9 mouse cellular contexts compared by ENCODE assay signal in genomic region chr11:108890544-108890943, GRCm38 (mm10). TPM values are rescaled to one million over a fixed set of nuclear protein-coding genes. Genes with fewer than 3 reads are reported as not detected.
DNase-seq lines count a peak whose midpoint lies in the region; ATAC-seq and TF ChIP-seq lines count a peak whose summit lies in the region.
"Had no signal": no experiment of that assay in that cellular context is flagged by ENCODE, and none has a peak within 500 bp of the region (broad histone marks: within the 10 kb centered on the region; RNA-seq: fewer than 3 reads in every experiment).

No protein-coding gene starts in this region.

- H3K9me3 ChIP-seq in heart, postnatal 0 days (replicated peaks; ENCODE audit: control insufficient read depth, low read length) = no peaks in the 10 kb centered on the region
- H3K9me3 ChIP-seq in embryonic facial prominence, embryonic 13.5 days = no peaks in the 10 kb centered on the region
- H3K9me3 ChIP-seq in intestine, embryonic 14.5 days (ENCODE audit: control insufficient read depth, low read length) = no peaks in the 10 kb centered on the region
- H3K9me3 ChIP-seq in midbrain, embryonic 15.5 days = no peaks in the 10 kb centered on the region

- intact Hi-C loops in heart, adult 2 months (cut with DNase I) = no loop called here

- H3K4me3 ChIP-seq in heart, postnatal 0 days (ENCODE audit: low read depth, low read length) = peak overlapping the region; percentile 42
- no peak overlapping the region; the same call in 1 of the 2 replicates for H3K4me3 ChIP-seq in heart, adult 2 months
- peak overlapping the region; percentile 39 for H3K4me3 ChIP-seq in embryonic facial prominence, embryonic 13.5 days
- no peak overlapping the region for H3K4me3 ChIP-seq in intestine, embryonic 14.5 days (ENCODE audit: low read depth, low read length)
- H3K4me3 ChIP-seq in midbrain, embryonic 15.5 days = peak overlapping the region; percentile 28
- no peak overlapping the region for H3K4me3 ChIP-seq in kidney, adult 2 months (ENCODE audit: insufficient read depth, low read depth, low read length)

- no peak for TF ChIP-seq CTCF in heart, postnatal 0 days (IDR thresholded peaks at IDR 0.05; ENCODE audit: low read depth)
- TF ChIP-seq CTCF in heart, adult 2 months (IDR thresholded peaks at IDR 0.05) = no peak
- no peak for TF ChIP-seq CTCF in kidney, adult 2 months (conservative IDR thresholded peaks at IDR 0.05; ENCODE audit: insufficient read depth, insufficient read length, low read depth, low read length)

- TF ChIP-seq EP300 in heart, postnatal 0 days (IDR thresholded peaks at IDR 0.05; ENCODE audit: low read depth) = no peak
- no peak for TF ChIP-seq EP300 in heart, adult 2 months (IDR thresholded peaks at IDR 0.05; ENCODE audit: insufficient read depth, low read depth, low read length)

- no peak for TF ChIP-seq POLR2A in heart, adult 2 months (IDR thresholded peaks at IDR 0.05; ENCODE audit: insufficient read depth, low read depth, low read length)
- no peak for TF ChIP-seq POLR2A in kidney, adult 2 months (IDR thresholded peaks at IDR 0.05; ENCODE audit: low read depth, low read length)

- H3K79me2 ChIP-seq in heart, adult 2 months (replicated peaks; ENCODE audit: control insufficient read depth, insufficient read depth, low read length) = no peaks in the 10 kb centered on the region

- no peak overlapping the region for H3K27ac ChIP-seq in heart, postnatal 0 days (ENCODE audit: low read depth)
- no peak overlapping the region for H3K27ac ChIP-seq in heart, adult 2 months
- peak overlapping the region; percentile 97 for H3K27ac ChIP-seq in embryonic facial prominence, embryonic 13.5 days
- H3K27ac ChIP-seq in intestine, embryonic 14.5 days (ENCODE audit: low read depth) = no peak overlapping the region
- H3K27ac ChIP-seq in midbrain, embryonic 15.5 days = peak overlapping the region; percentile 69
- H3K27ac ChIP-seq in kidney, adult 2 months (ENCODE audit: insufficient read depth, low read depth, low read length) = no peak overlapping the region

- no peak for ATAC-seq in heart, postnatal 0 days (ENCODE audit: insufficient read depth, low read depth)
- ATAC-seq in embryonic facial prominence, embryonic 13.5 days (ENCODE audit: insufficient number of reproducible peaks, insufficient read depth, low FRiP score, low TSS enrichment, low read depth) = no peak
- ATAC-seq in intestine, embryonic 14.5 days (replicated peaks; ENCODE audit: low FRiP score, low TSS enrichment, low read depth) = no peak
- ATAC-seq in midbrain, embryonic 15.5 days (replicated peaks) = no peak; the same call in 1 of the 2 replicates

- H3K4me2 ChIP-seq in heart, postnatal 0 days (ENCODE audit: low read depth, low read length) = peak overlapping the region; percentile 58
- H3K4me2 ChIP-seq in embryonic facial prominence, embryonic 13.5 days = peak overlapping the region; percentile 67
- H3K4me2 ChIP-seq in intestine, embryonic 14.5 days (ENCODE audit: low read length) = peak overlapping the region; percentile 59
- peak overlapping the region; percentile 55 for H3K4me2 ChIP-seq in midbrain, embryonic 15.5 days

- peaks cover 3% of the 10 kb centered on the region; the same call in 1 of the 2 replicates for H3K27me3 ChIP-seq in heart, postnatal 0 days (ENCODE audit: control insufficient read depth, insufficient read depth, low read length)
- no peaks in the 10 kb centered on the region for H3K27me3 ChIP-seq in heart, adult 2 months (ENCODE audit: control insufficient read depth, insufficient read depth, low read length)
- H3K27me3 ChIP-seq in embryonic facial prominence, embryonic 13.5 days = no peaks in the 10 kb centered on the region
- H3K27me3 ChIP-seq in intestine, embryonic 14.5 days (replicated peaks; ENCODE audit: control insufficient read depth, insufficient read depth, low read length) = no peaks in the 10 kb centered on the region
- H3K27me3 ChIP-seq in midbrain, embryonic 15.5 days (replicated peaks) = no peaks in the 10 kb centered on the region
- H3K27me3 ChIP-seq in kidney, adult 2 months (replicated peaks; ENCODE audit: control insufficient read depth, insufficient read depth, low read length) = 0 out of 2 replicates have a peak, but pooled peaks cover 1% of the 10 kb centered on the region
- H3K27me3 ChIP-seq: CH12.LX had no signal

- no peak for DNase-seq in heart, postnatal 0 days (ENCODE audit: low spot score)
- no peak for DNase-seq in heart, adult 2 months
- DNase-seq in intestine, embryonic 14.5 days (ENCODE audit: low spot score) = no peak
- no peak for DNase-seq in cerebellum, postnatal 10 days
- DNase-seq in urinary bladder, postnatal 25 days (ENCODE audit: low spot score) = no peak
- no peak for DNase-seq in kidney, adult 2 months

- no peak overlapping the region for H3K9ac ChIP-seq in heart, postnatal 0 days (replicated peaks; ENCODE audit: low read depth, low read length)
- no peak overlapping the region for H3K9ac ChIP-seq in heart, adult 2 months (ENCODE audit: low read depth, low read length)
- 0 out of 2 replicates have a peak overlapping the region, but pooled peaks have one; percentile 27 for H3K9ac ChIP-seq in embryonic facial prominence, embryonic 13.5 days
- H3K9ac ChIP-seq in intestine, embryonic 14.5 days (ENCODE audit: low read length) = no peak overlapping the region
- peak overlapping the region; percentile 22 for H3K9ac ChIP-seq in midbrain, embryonic 15.5 days

- peaks cover 9% of the 10 kb centered on the region; the same call in 1 of the 2 replicates for H3K4me1 ChIP-seq in heart, postnatal 0 days (ENCODE audit: control insufficient read depth, insufficient read depth)
- no peaks in the 10 kb centered on the region for H3K4me1 ChIP-seq in heart, adult 2 months (ENCODE audit: control insufficient read depth, insufficient read depth, low read length)
- peaks cover 67% of the 10 kb centered on the region for H3K4me1 ChIP-seq in embryonic facial prominence, embryonic 13.5 days
- peaks cover 10% of the 10 kb centered on the region for H3K4me1 ChIP-seq in intestine, embryonic 14.5 days (replicated peaks; ENCODE audit: control insufficient read depth, insufficient read depth, low read length)
- peaks cover 46% of the 10 kb centered on the region for H3K4me1 ChIP-seq in midbrain, embryonic 15.5 days
- no peaks in the 10 kb centered on the region for H3K4me1 ChIP-seq in kidney, adult 2 months (ENCODE audit: control insufficient read depth, insufficient read depth, low read length)

- H3K36me3 ChIP-seq in heart, postnatal 0 days (replicated peaks; ENCODE audit: control insufficient read depth, insufficient read depth, low read length) = no peaks in the 10 kb centered on the region
- H3K36me3 ChIP-seq in heart, adult 2 months (ENCODE audit: control insufficient read depth, insufficient read depth, low read length) = no peaks in the 10 kb centered on the region
- H3K36me3 ChIP-seq in embryonic facial prominence, embryonic 13.5 days = no peaks in the 10 kb centered on the region
- H3K36me3 ChIP-seq in intestine, embryonic 14.5 days (ENCODE audit: control insufficient read depth, insufficient read depth, low read length) = no peaks in the 10 kb centered on the region
- no peaks in the 10 kb centered on the region for H3K36me3 ChIP-seq in midbrain, embryonic 15.5 days (replicated peaks)
- no peaks in the 10 kb centered on the region for H3K36me3 ChIP-seq in kidney, adult 2 months (ENCODE audit: control insufficient read depth, insufficient read depth, low read length)

- 23% methylated on average over 16 of the region's 16 CpGs for WGBS in heart, postnatal 0 days
- WGBS in heart, adult 2 months = 32% methylated on average over 16 of the region's 16 CpGs
- 6% methylated on average over 16 of the region's 16 CpGs for WGBS in embryonic facial prominence, embryonic 13.5 days
- 34% methylated on average over 16 of the region's 16 CpGs for WGBS in intestine, embryonic 14.5 days
- WGBS in midbrain, embryonic 15.5 days = 6% methylated on average over 16 of the region's 16 CpGs
- 43% methylated on average over 16 of the region's 16 CpGs for WGBS in kidney, adult 2 months

RNA-seq across cellular contexts. Expression of gene Axin2, which starts 29.6 kb away (rescaled TPM):
- 2.8 and 8.5 TPM in 2 replicates for total RNA-seq in heart, postnatal 0 days (2014; rRNA removed; ENCODE audit: low replicate concordance)
- 0.78 and 0.90 TPM in 2 replicates for polyA plus RNA-seq in heart, postnatal 0 days (2015; fragmentation: Nextera tagmentation; extraction: Ambion mirVana)
- total RNA-seq in heart, adult 2 months (2021) = 1 to 10 TPM; 3.5 to 6.6 TPM
- 2.7 and 2.8 TPM in 2 replicates for polyA plus RNA-seq in heart, adult 2 months (2012; rRNA removed)
- 17.4 and 25.1 TPM in 2 replicates for polyA plus RNA-seq in embryonic facial prominence, embryonic 13.5 days (2015; fragmentation: Nextera tagmentation; extraction: Ambion mirVana)
- polyA plus RNA-seq in intestine, embryonic 14.5 days (2014; fragmentation: Nextera tagmentation; extraction: Ambion mirVana) = 6.5 and 8.0 TPM in 2 replicates
- polyA plus RNA-seq in midbrain, embryonic 15.5 days (2015; fragmentation: Nextera tagmentation; extraction: Ambion mirVana) = 13.2 and 13.5 TPM in 2 replicates
- 2.7 and 3.1 TPM in 2 replicates for polyA plus RNA-seq in kidney, adult 2 months (2012; rRNA removed)

Comparison
In these comparisons a context has a peak if more than half of its experiments do, and no peak if none do; other contexts are left out.
1. H3K4me3 ChIP-seq: peak in heart, postnatal 0 days (single experiment), embryonic facial prominence, embryonic 13.5 days (single experiment) and midbrain, embryonic 15.5 days (single experiment); none in heart, adult 2 months (single experiment), intestine, embryonic 14.5 days (single experiment) and kidney, adult 2 months (single experiment).
2. H3K27ac ChIP-seq: peak in embryonic facial prominence, embryonic 13.5 days (single experiment) and midbrain, embryonic 15.5 days (single experiment); none in heart, postnatal 0 days (single experiment), heart, adult 2 months (single experiment), intestine, embryonic 14.5 days (single experiment) and kidney, adult 2 months (single experiment).
3. H3K9ac ChIP-seq: peak in embryonic facial prominence, embryonic 13.5 days (single experiment) and midbrain, embryonic 15.5 days (single experiment); none in heart, postnatal 0 days (single experiment), heart, adult 2 months (single experiment) and intestine, embryonic 14.5 days (single experiment).
4. Peak in every context shown above with its lines, with median percentiles within 50 percentile points of each other: H3K4me2 ChIP-seq.